ENCODE assay signal across 2 mouse cellular contexts in genomic region chr10:128258953-128259352, GRCm38 (mm10).
TF ChIP-seq lines count a peak whose summit lies in the region.

No protein-coding gene starts in this region.

TF ChIP-seq in CH12.LX, 34 proteins besides CTCF, POLR2A, EP300 and RAD21:
- peak; percentile 73; the same call in 1 of the 2 replicates for TF ChIP-seq JUN (IDR thresholded peaks at IDR 0.05; ENCODE audit: insufficient read depth, low read depth, low read length)
- TF ChIP-seq BHLHE40 (IDR thresholded peaks at IDR 0.05; ENCODE audit: low read depth, low read length), result peak; percentile 83
- TF ChIP-seq POLR2AphosphoS2 (IDR thresholded peaks at IDR 0.05; ENCODE audit: low read depth, low read length), result no peak
- TF ChIP-seq MXI1 (IDR thresholded peaks at IDR 0.05; ENCODE audit: low read depth, low read length), result no peak; the same call in 1 of the 2 replicates
- peak; percentile 85 for TF ChIP-seq JUND (conservative IDR thresholded peaks at IDR 0.05; ENCODE audit: low read depth, low read length)
- peak; percentile 96 for TF ChIP-seq ETS1 (conservative IDR thresholded peaks at IDR 0.05; ENCODE audit: low read depth, low read length)
- no peak for TF ChIP-seq HCFC1 (IDR thresholded peaks at IDR 0.05; ENCODE audit: low read depth, low read length)
- no peak for TF ChIP-seq NRF1 (IDR thresholded peaks at IDR 0.05; ENCODE audit: low read depth, low read length)
- peak; percentile 90 for TF ChIP-seq TCF12 (IDR thresholded peaks at IDR 0.05; ENCODE audit: low read depth, low read length)
- peak; percentile 73; the same call in 1 of the 2 replicates for TF ChIP-seq MEF2A (IDR thresholded peaks at IDR 0.05; ENCODE audit: borderline replicate concordance, low read depth, low read length)
- no peak for TF ChIP-seq SMC3 (IDR thresholded peaks at IDR 0.05; ENCODE audit: low read depth, low read length)
- TF ChIP-seq TBP (conservative IDR thresholded peaks at IDR 0.05; ENCODE audit: low read depth, low read length), result peak; percentile 81
- TF ChIP-seq UBTF (IDR thresholded peaks at IDR 0.05; ENCODE audit: low read depth, low read length), result 0 out of 2 replicates have a peak, but pooled peaks have one; percentile 53
- TF ChIP-seq ZMIZ1 (IDR thresholded peaks at IDR 0.05; ENCODE audit: low read depth, low read length), result no peak
- no peak for TF ChIP-seq MAZ (IDR thresholded peaks at IDR 0.05; ENCODE audit: low read depth, low read length)
- TF ChIP-seq GABPA (IDR thresholded peaks at IDR 0.05; ENCODE audit: insufficient replicate concordance, low read depth, low read length), result no peak
- no peak for TF ChIP-seq CHD2 (IDR thresholded peaks at IDR 0.05; ENCODE audit: low read length)
- TF ChIP-seq ZNF384 (IDR thresholded peaks at IDR 0.05; ENCODE audit: low read depth, low read length), result no peak; the same call in 1 of the 2 replicates
- no peak for TF ChIP-seq MYC (IDR thresholded peaks at IDR 0.05; ENCODE audit: low read depth, low read length)
- TF ChIP-seq IRF4 (IDR thresholded peaks at IDR 0.05; ENCODE audit: low read depth, low read length), result peak; percentile 92
- peak; percentile 58 for TF ChIP-seq ELF1 (IDR thresholded peaks at IDR 0.05; ENCODE audit: low read depth, low read length)
- peak; percentile 83; the same call in 1 of the 2 replicates for TF ChIP-seq SIN3A (IDR thresholded peaks at IDR 0.05; ENCODE audit: low read length)
- no peak for TF ChIP-seq USF2 (conservative IDR thresholded peaks at IDR 0.05; ENCODE audit: low read depth, low read length)
- no peak for TF ChIP-seq MAFK (IDR thresholded peaks at IDR 0.05; ENCODE audit: insufficient replicate concordance, low read length)
- TF ChIP-seq PAX5 (IDR thresholded peaks at IDR 0.05; ENCODE audit: low read length), result no peak
- peak; percentile 18; the same call in 1 of the 2 replicates for TF ChIP-seq MAX (IDR thresholded peaks at IDR 0.05; ENCODE audit: low read length)

TF ChIP-seq in myocyte, 11 proteins besides CTCF, POLR2A, EP300 and RAD21:
- peak in 2 of 3 experiments; percentile 43 to 79 for TF ChIP-seq MYOG (IDR thresholded peaks at IDR 0.05; ENCODE audit: control insufficient read depth in 1 of 3, insufficient read depth in 1 of 3, insufficient read length in 2 of 3, low read depth in 2 of 3)
- TF ChIP-seq MYOD1 (IDR thresholded peaks at IDR 0.05; ENCODE audit: control insufficient read depth in 1 of 3, insufficient read length in 2 of 3, low read depth in 2 of 3), result peak; percentile 6 to 69 (median 32)
- no peak for TF ChIP-seq E2F4 (IDR thresholded peaks at IDR 0.05; ENCODE audit: insufficient read depth)
TF ChIP-seq in myocyte: peak in this region for 2.
